Mouse (Mus musculus): ENCODE data around the gene Akap5. TPM values are rescaled to one million over a fixed set of nuclear protein-coding genes. Genes with fewer than 3 reads are reported as not detected.
A peak's percentile ranks its signal among the peaks of the same experiment; 100 is the strongest.

Gene Akap5
- polyA plus RNA-seq, 1 experiment from 2014 or later = 12.4 TPM

- Histone ChIP-seq H3K9ac (no peak overlapping the region), H3K27ac (replicated peaks) (no peak overlapping the region), H3K36me3 (peaks cover 18% of the 10 kb centered on the region), H3K4me1 (replicated peaks) (no peaks in the 10 kb centered on the region), H3K4me2 (no peak overlapping the region), H3K9me3 (no peaks in the 10 kb centered on the region), H3K4me3 (no peak overlapping the region), H3K27me3 (no peaks in the 10 kb centered on the region)
- WGBS = 76% methylated on average over 5 of the region's 5 CpGs
- no peak for ATAC-seq (ENCODE audit: low FRiP score, low read depth)
Observed at GRCm38 (mm10) chr12:76297830-76298229, 26.9 kb upstream of the Akap5 start.

DNA sequence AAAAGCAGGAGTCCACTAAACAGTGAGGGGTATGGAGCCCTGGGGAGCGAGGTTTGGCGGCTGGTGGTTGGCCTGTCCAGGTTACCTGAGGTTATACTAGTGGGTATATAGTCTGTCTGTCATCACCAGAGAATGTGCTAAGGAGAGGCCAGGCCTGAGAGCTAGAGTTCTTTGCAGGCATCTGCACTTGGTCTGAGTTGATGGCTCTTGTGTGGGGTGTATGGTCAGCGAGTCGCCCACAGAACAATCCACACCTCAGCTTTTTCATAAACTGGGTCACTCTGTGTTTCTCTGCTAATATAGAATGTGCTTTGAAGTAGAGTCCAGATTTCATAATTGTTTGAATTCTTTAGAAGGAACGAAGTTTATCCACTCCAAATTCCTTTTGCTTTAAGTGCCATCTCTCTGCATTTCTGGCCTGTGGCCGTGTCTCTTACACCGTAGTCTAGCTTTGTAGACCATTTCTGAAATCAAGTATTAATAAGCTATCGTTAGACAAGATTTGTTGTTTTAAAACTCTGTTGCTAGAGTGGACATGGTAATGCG, 25.3 kb upstream of the Akap5 start:
- WGBS = 96% methylated on average over 9 of the region's 9 CpGs
- no peak overlapping the region for H3K4me2 ChIP-seq
- H3K4me3 ChIP-seq = no peak overlapping the region
- H3K27ac ChIP-seq (replicated peaks) = no peak overlapping the region
- no peaks in the 10 kb centered on the region for H3K27me3 ChIP-seq
- H3K9ac ChIP-seq = no peak overlapping the region
- no peaks in the 10 kb centered on the region for H3K9me3 ChIP-seq
- peaks cover 18% of the 10 kb centered on the region for H3K36me3 ChIP-seq
- H3K4me1 ChIP-seq (replicated peaks) = peaks cover 7% of the 10 kb centered on the region; the same call in 1 of the 2 replicates
- ATAC-seq (ENCODE audit: low FRiP score, low read depth) = no peak

- Histone ChIP-seq H3K27me3 (no peaks in the 10 kb centered on the region), H3K4me3 (no peak overlapping the region), H3K4me1 (replicated peaks) (peaks cover 7% of the 10 kb centered on the region; the same call in 1 of the 2 replicates), H3K36me3 (peaks cover 21% of the 10 kb centered on the region), H3K9ac (no peak overlapping the region), H3K4me2 (no peak overlapping the region), H3K9me3 (no peaks in the 10 kb centered on the region), H3K27ac (replicated peaks) (no peak overlapping the region)
- ATAC-seq (ENCODE audit: low FRiP score, low read depth) = 0 out of 2 replicates have a peak, but pooled peaks have one; percentile 38
- 90% methylated on average over 10 of the region's 10 CpGs for WGBS
Observed at GRCm38 (mm10) chr12:76300367-76300766, 24.3 kb upstream of the Akap5 start.

- Histone ChIP-seq H3K4me1 (replicated peaks) (peaks cover 10% of the 10 kb centered on the region; the same call in 1 of the 2 replicates), H3K4me2 (no peak overlapping the region), H3K27me3 (no peaks in the 10 kb centered on the region), H3K27ac (replicated peaks) (0 out of 2 replicates have a peak overlapping the region, but pooled peaks have one; percentile 22), H3K36me3 (peaks cover 11% of the 10 kb centered on the region), H3K9me3 (no peaks in the 10 kb centered on the region), H3K4me3 (no peak overlapping the region), H3K9ac (no peak overlapping the region)
- no peak for ATAC-seq (ENCODE audit: low FRiP score, low read depth)
- 86% methylated on average over 11 of the region's 11 CpGs for WGBS
Observed at GRCm38 (mm10) chr12:76303474-76303873, 21.2 kb upstream of the Akap5 start.

- Histone ChIP-seq H3K4me3 (no peak overlapping the region), H3K4me2 (no peak overlapping the region), H3K9me3 (no peaks in the 10 kb centered on the region), H3K4me1 (replicated peaks) (peaks cover 10% of the 10 kb centered on the region; the same call in 1 of the 2 replicates), H3K36me3 (peaks cover 7% of the 10 kb centered on the region), H3K9ac (no peak overlapping the region), H3K27ac (replicated peaks) (0 out of 2 replicates have a peak overlapping the region, but pooled peaks have one; percentile 22), H3K27me3 (no peaks in the 10 kb centered on the region)
- ATAC-seq (ENCODE audit: low FRiP score, low read depth) = no peak
- 52% methylated on average over 4 of the region's 4 CpGs for WGBS
Observed at GRCm38 (mm10) chr12:76304199-76304598, 20.5 kb upstream of the Akap5 start.

GRCm38 (mm10) chr12:76305107-76305506, 19.6 kb upstream of the Akap5 start:
- no peak overlapping the region for H3K4me3 ChIP-seq
- H3K27me3 ChIP-seq = no peaks in the 10 kb centered on the region
- 0 out of 2 replicates have a peak, but pooled peaks cover 3% of the 10 kb centered on the region for H3K36me3 ChIP-seq
- no peak overlapping the region for H3K27ac ChIP-seq (replicated peaks)
- H3K4me2 ChIP-seq = no peak overlapping the region
- WGBS = 94% methylated on average over 8 of the region's 8 CpGs
- peaks cover 10% of the 10 kb centered on the region; the same call in 1 of the 2 replicates for H3K4me1 ChIP-seq (replicated peaks)
- no peak overlapping the region for H3K9ac ChIP-seq
- no peak for ATAC-seq (ENCODE audit: low FRiP score, low read depth)
- no peaks in the 10 kb centered on the region for H3K9me3 ChIP-seq

DNA sequence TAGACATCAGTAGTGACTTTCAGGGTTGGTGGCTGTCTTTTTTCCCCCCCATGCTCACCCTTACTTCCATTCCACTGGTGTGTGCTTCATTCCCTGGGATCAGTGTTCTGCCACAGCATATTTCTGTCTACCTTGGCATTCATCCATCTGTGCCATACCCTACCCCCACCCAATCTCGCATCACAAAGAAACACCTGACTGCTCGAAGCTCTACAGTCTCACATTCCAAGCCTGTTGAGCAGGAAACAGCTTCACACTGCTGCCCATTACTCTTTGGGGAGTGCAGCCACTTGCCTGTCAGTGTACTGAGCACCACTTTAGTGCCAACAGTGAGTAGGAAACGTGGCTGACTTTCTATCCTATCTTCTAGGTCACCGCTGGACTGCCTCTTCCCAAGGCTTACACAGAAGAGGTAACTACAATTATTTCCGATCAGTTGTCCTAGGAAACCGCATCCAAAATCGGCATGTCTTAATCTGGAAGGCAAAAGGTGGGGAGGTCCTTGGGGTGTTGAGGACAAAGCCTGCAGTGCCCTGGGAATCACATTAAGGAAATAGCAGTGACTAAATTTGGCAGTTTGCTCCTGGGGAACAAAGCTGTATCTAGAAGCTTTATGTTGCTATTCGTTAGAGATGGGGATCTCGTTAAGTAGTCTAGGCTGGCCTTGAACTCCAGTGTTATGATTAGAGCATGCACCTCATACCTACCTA, 17.7 kb upstream of the Akap5 start:
- H3K4me3 ChIP-seq = no peak overlapping the region
- no peak overlapping the region for H3K9ac ChIP-seq
- no peaks in the 10 kb centered on the region for H3K9me3 ChIP-seq
- no peak overlapping the region for H3K4me2 ChIP-seq
- no peak overlapping the region for H3K27ac ChIP-seq (replicated peaks)
- no peaks in the 10 kb centered on the region for H3K27me3 ChIP-seq
- no peak for ATAC-seq (ENCODE audit: low FRiP score, low read depth)
- WGBS = 76% methylated on average over 9 of the region's 9 CpGs
- peaks cover 10% of the 10 kb centered on the region; the same call in 1 of the 2 replicates for H3K4me1 ChIP-seq (replicated peaks)
- peaks cover 4% of the 10 kb centered on the region; the same call in 1 of the 2 replicates for H3K36me3 ChIP-seq

DNA sequence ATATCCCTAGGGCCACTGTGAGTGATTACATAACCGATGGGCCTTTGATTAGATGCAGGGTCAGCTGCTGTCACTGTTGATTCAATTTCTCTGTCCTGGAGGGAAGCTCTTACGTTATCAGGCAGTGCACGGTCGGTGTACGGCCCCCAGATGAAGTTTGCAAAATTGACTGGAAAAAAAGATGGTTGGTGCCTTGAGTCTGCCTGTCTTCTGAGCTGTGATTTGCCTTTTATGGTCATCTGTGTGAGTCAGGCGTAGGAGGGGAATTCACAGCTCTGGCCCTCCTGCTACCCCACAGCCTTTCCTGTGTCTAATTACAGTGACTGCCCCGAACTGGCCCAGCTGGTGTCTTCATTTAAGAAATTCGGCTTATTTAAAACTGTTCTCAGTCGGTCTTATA, 16.7 kb upstream of the Akap5 start:
- 42% methylated on average over 9 of the region's 9 CpGs for WGBS
- H3K27ac ChIP-seq (replicated peaks) = no peak overlapping the region

DNA sequence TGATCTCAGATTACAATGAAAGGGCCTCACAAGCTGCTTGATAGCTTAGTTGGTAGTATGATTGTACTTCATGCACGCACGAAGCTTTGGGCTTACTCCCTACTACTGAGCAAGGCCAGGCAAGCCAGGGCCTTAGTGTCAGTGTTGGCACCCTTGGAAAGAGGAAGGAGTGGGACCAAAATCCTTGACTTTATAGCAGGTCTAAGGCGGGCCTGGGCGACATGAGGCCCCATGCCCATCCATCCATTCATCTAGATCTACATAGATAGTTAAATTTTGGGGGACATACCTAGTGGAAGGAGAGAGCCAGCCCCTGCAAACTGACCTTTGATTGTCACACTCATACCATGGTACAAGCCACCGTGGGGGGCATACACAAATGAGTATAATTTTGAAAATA, 16.3 kb upstream of the Akap5 start:
- Histone ChIP-seq H3K9ac (no peak overlapping the region), H3K4me1 (replicated peaks) (peaks cover 10% of the 10 kb centered on the region; the same call in 1 of the 2 replicates), H3K27me3 (no peaks in the 10 kb centered on the region), H3K4me2 (no peak overlapping the region), H3K4me3 (no peak overlapping the region), H3K27ac (replicated peaks) (no peak overlapping the region), H3K36me3 (peaks cover 7% of the 10 kb centered on the region), H3K9me3 (no peaks in the 10 kb centered on the region)
- ATAC-seq (ENCODE audit: low FRiP score, low read depth) = no peak
- 88% methylated on average over 5 of the region's 5 CpGs for WGBS

More for the DNA sequence above, 16.7 kb upstream of the Akap5 start:
- Histone ChIP-seq H3K9me3 (no peaks in the 10 kb centered on the region), H3K4me1 (replicated peaks) (peaks cover 10% of the 10 kb centered on the region; the same call in 1 of the 2 replicates), H3K4me2 (no peak overlapping the region), H3K36me3 (peaks cover 7% of the 10 kb centered on the region), H3K27me3 (no peaks in the 10 kb centered on the region), H3K4me3 (no peak overlapping the region), H3K9ac (no peak overlapping the region)
- no peak for ATAC-seq (ENCODE audit: low FRiP score, low read depth)

GRCm38 (mm10) chr12:76310007-76310406, 14.7 kb upstream of the Akap5 start:
- 0 out of 2 replicates have a peak, but pooled peaks cover 3% of the 10 kb centered on the region for H3K4me1 ChIP-seq (replicated peaks)
- no peak overlapping the region for H3K9ac ChIP-seq
- H3K4me2 ChIP-seq = no peak overlapping the region
- no peaks in the 10 kb centered on the region for H3K9me3 ChIP-seq
- no peaks in the 10 kb centered on the region for H3K27me3 ChIP-seq
- WGBS = 91% methylated on average over 6 of the region's 6 CpGs
- H3K36me3 ChIP-seq = peaks cover 12% of the 10 kb centered on the region
- no peak overlapping the region for H3K27ac ChIP-seq (replicated peaks)
- no peak for ATAC-seq (ENCODE audit: low FRiP score, low read depth)
- no peak overlapping the region for H3K4me3 ChIP-seq

DNA sequence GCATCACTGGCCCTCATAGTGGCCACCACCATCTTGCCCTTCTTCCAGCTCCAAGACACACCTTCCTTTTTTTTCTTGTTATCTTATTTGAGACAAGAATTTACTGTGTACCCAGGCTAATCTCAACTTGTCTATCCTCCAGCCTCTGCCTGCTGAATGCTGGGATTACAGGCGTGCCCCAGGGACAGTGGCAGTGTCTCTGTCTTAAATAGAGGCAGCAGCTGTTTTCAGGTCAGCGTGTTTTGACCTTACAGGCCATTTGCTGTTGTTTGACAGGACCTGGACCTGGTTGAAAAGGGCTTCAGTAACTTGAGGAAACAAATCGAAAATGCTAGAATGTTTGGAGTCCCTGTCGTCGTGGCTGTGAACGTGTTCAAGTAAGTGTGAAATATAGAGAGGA, 14.1 kb upstream of the Akap5 start:
- WGBS = 83% methylated on average over 6 of the region's 6 CpGs
- no peak overlapping the region for H3K4me2 ChIP-seq
- no peak overlapping the region for H3K4me3 ChIP-seq
- no peak for ATAC-seq (ENCODE audit: low FRiP score, low read depth)
- 0 out of 2 replicates have a peak, but pooled peaks cover 3% of the 10 kb centered on the region for H3K4me1 ChIP-seq (replicated peaks)
- no peak overlapping the region for H3K27ac ChIP-seq (replicated peaks)
- peaks cover 15% of the 10 kb centered on the region for H3K36me3 ChIP-seq
- H3K9ac ChIP-seq = no peak overlapping the region
- H3K27me3 ChIP-seq = no peaks in the 10 kb centered on the region
- H3K9me3 ChIP-seq = no peaks in the 10 kb centered on the region

GRCm38 (mm10) chr12:76311227-76311626, 13.5 kb upstream of the Akap5 start:
- Histone ChIP-seq H3K27ac (replicated peaks) (no peak overlapping the region), H3K9ac (no peak overlapping the region), H3K4me3 (no peak overlapping the region), H3K4me1 (replicated peaks) (0 out of 2 replicates have a peak, but pooled peaks cover 3% of the 10 kb centered on the region), H3K27me3 (no peaks in the 10 kb centered on the region), H3K4me2 (no peak overlapping the region), H3K36me3 (peaks cover 16% of the 10 kb centered on the region), H3K9me3 (no peaks in the 10 kb centered on the region)
- no peak for ATAC-seq (ENCODE audit: low FRiP score, low read depth)
- WGBS = 90% methylated on average over 9 of the region's 9 CpGs
